Mouse (Mus musculus): ENCODE measurements around the gene Dnajc13. TPM values are rescaled to one million over a fixed set of nuclear protein-coding genes. Genes with fewer than 3 reads are reported as not detected.

The Dnajc13 gene
- polyA plus RNA-seq (2015; fragmentation: Nextera tagmentation; extraction: Ambion mirVana), result 16.6 and 18.6 TPM in 2 replicates

GRCm38 (mm10) chr9:104262823-104263352 lies at the start of gene Dnajc13:
Gene Dnajc13 (minus strand): TSS chr9:104262930.
- Histone ChIP-seq H3K27me3 (no peaks in the 10 kb centered on the region), H3K4me3 (peak within 1 kb of the TSS; percentile 100), H3K4me1 (peaks cover 17% of the 10 kb centered on the region), H3K4me2 (peak within 1 kb of the TSS; percentile 87), H3K27ac (peak within 1 kb of the TSS; percentile 88), H3K36me3 (no peaks in the 10 kb centered on the region), H3K9me3 (no peaks in the 10 kb centered on the region), H3K9ac (peak within 1 kb of the TSS; percentile 92)
- WGBS, result under 1% methylated on average over 60 of the region's 60 CpGs
- peak; percentile 97 for ATAC-seq (ENCODE audit: borderline replicate concordance, extremely low read depth, low FRiP score, low TSS enrichment)

- H3K27ac ChIP-seq, result no peak overlapping the region
- no peaks in the 10 kb centered on the region for H3K4me1 ChIP-seq
- H3K9me3 ChIP-seq, result no peaks in the 10 kb centered on the region
- H3K36me3 ChIP-seq, result no peaks in the 10 kb centered on the region
- 11% methylated on average over 6 of the region's 6 CpGs for WGBS
- no peak overlapping the region for H3K4me3 ChIP-seq
- no peaks in the 10 kb centered on the region for H3K27me3 ChIP-seq
- no peak for ATAC-seq (ENCODE audit: borderline replicate concordance, extremely low read depth, low FRiP score, low TSS enrichment)
- H3K4me2 ChIP-seq, result no peak overlapping the region
- no peak overlapping the region for H3K9ac ChIP-seq
These were observed 44.0 kb upstream of the Dnajc13 start for GRCm38 (mm10) chr9:104306734-104307133.

GRCm38 (mm10) chr9:104305333-104306111 lies 42.8 kb upstream of the Dnajc13 start:
- no peak for ATAC-seq (ENCODE audit: borderline replicate concordance, extremely low read depth, low FRiP score, low TSS enrichment)
- Histone ChIP-seq H3K27ac (no peak overlapping the region), H3K9me3 (no peaks in the 10 kb centered on the region), H3K4me1 (no peaks in the 10 kb centered on the region), H3K27me3 (no peaks in the 10 kb centered on the region), H3K9ac (no peak overlapping the region), H3K36me3 (no peaks in the 10 kb centered on the region), H3K4me2 (no peak overlapping the region), H3K4me3 (no peak overlapping the region)
- 74% methylated on average over 6 of the region's 6 CpGs for WGBS

DNA sequence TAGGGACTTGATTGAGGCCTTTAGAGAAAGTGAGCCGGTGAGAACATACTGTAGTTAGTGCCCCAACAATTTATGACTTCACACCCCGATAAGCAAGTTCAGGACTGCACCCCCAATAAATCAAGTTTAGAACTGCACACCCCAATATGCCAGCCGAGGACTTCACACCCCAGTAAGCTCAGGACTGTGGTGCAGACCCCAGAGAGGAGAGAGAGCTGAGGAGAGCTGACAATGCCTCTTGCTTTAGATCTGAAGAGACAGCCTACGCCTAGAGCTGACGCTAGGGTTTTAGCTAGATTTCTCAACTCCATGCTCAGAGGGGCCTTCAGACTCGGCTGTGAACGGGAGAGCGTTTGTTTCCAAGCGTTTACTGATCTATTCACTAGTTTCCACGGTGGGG lies 42.1 kb upstream of the Dnajc13 start:
- Histone ChIP-seq H3K27me3 (no peaks in the 10 kb centered on the region), H3K9me3 (no peaks in the 10 kb centered on the region), H3K4me1 (no peaks in the 10 kb centered on the region), H3K4me3 (no peak overlapping the region), H3K36me3 (no peaks in the 10 kb centered on the region), H3K4me2 (no peak overlapping the region), H3K27ac (no peak overlapping the region), H3K9ac (no peak overlapping the region)
- WGBS, result 65% methylated on average over 10 of the region's 10 CpGs
- no peak for ATAC-seq (ENCODE audit: borderline replicate concordance, extremely low read depth, low FRiP score, low TSS enrichment)

- no peaks in the 10 kb centered on the region for H3K27me3 ChIP-seq
- no peak overlapping the region for H3K27ac ChIP-seq
- no peaks in the 10 kb centered on the region for H3K4me1 ChIP-seq
- WGBS, result 58% methylated on average over 4 of the region's 4 CpGs
- no peak overlapping the region for H3K4me3 ChIP-seq
- ATAC-seq (ENCODE audit: borderline replicate concordance, extremely low read depth, low FRiP score, low TSS enrichment), result no peak
- no peaks in the 10 kb centered on the region for H3K36me3 ChIP-seq
- no peak overlapping the region for H3K4me2 ChIP-seq
- no peak overlapping the region for H3K9ac ChIP-seq
- H3K9me3 ChIP-seq, result no peaks in the 10 kb centered on the region
These were observed 41.6 kb upstream of the Dnajc13 start for GRCm38 (mm10) chr9:104304376-104304775.

- 62% methylated on average over 12 of the region's 12 CpGs for WGBS
- Histone ChIP-seq H3K4me3 (no peak overlapping the region), H3K4me1 (no peaks in the 10 kb centered on the region), H3K9me3 (no peaks in the 10 kb centered on the region), H3K36me3 (no peaks in the 10 kb centered on the region), H3K27me3 (no peaks in the 10 kb centered on the region), H3K9ac (no peak overlapping the region), H3K27ac (no peak overlapping the region), H3K4me2 (no peak overlapping the region)
- ATAC-seq (ENCODE audit: borderline replicate concordance, extremely low read depth, low FRiP score, low TSS enrichment), result no peak
These were observed 37.8 kb upstream of the Dnajc13 start for GRCm38 (mm10) chr9:104300569-104300968.

DNA sequence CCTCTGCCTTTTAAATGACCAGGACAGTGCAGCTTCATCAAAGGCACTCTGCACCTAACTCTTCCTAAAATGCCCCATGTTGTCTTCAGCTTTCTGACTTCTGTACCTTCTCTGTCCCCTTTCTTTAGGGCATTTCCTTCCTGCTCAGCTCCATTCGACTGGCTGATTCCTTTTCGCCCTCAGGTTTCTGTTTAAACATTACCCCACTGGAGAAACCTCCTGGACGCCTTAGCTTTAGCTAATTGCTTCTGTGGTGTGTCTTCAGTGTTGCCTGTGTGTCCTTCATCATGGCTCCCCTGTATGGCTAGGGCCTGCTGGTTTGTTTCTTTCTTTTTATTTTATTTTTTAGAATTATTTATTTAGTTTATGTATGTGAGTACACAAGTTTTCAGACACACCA lies 34.3 kb upstream of the Dnajc13 start:
- Histone ChIP-seq H3K27me3 (no peaks in the 10 kb centered on the region), H3K9ac (no peak overlapping the region), H3K4me2 (no peak overlapping the region), H3K27ac (no peak overlapping the region), H3K4me3 (no peak overlapping the region), H3K9me3 (no peaks in the 10 kb centered on the region), H3K36me3 (no peaks in the 10 kb centered on the region), H3K4me1 (no peaks in the 10 kb centered on the region)
- no peak for ATAC-seq (ENCODE audit: borderline replicate concordance, extremely low read depth, low FRiP score, low TSS enrichment)
- 59% methylated on average over 3 of the region's 3 CpGs for WGBS

GRCm38 (mm10) chr9:104284934-104285333 lies 22.2 kb upstream of the Dnajc13 start:
- Histone ChIP-seq H3K36me3 (no peaks in the 10 kb centered on the region), H3K9ac (no peak overlapping the region), H3K4me2 (no peak overlapping the region), H3K4me1 (no peaks in the 10 kb centered on the region), H3K4me3 (no peak overlapping the region), H3K27ac (no peak overlapping the region), H3K27me3 (no peaks in the 10 kb centered on the region), H3K9me3 (no peaks in the 10 kb centered on the region)
- no peak for ATAC-seq (ENCODE audit: borderline replicate concordance, extremely low read depth, low FRiP score, low TSS enrichment)
- 37% methylated on average over 6 of the region's 6 CpGs for WGBS

DNA sequence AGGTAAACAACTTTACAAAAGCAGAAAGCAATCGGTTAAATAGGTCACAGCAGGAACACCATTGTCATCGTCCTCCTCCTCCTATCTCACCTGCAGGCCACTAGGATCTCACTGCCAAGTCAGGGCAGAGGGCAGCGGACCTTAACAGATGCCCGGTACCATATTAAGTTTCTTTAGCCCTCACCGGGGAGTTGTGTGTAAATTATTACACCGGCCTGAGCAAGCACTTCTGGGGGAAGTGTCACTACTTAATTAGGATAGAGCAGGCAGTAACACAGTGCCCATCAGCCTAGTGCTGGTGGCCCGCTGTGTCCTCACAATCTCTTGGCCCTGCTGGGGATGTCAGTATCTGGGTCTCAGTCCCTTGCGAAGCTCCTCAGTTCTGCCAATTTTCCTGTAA lies 19.8 kb upstream of the Dnajc13 start:
- no peak overlapping the region for H3K27ac ChIP-seq
- WGBS, result 38% methylated on average over 8 of the region's 8 CpGs
- ATAC-seq (ENCODE audit: borderline replicate concordance, extremely low read depth, low FRiP score, low TSS enrichment), result no peak

DNA sequence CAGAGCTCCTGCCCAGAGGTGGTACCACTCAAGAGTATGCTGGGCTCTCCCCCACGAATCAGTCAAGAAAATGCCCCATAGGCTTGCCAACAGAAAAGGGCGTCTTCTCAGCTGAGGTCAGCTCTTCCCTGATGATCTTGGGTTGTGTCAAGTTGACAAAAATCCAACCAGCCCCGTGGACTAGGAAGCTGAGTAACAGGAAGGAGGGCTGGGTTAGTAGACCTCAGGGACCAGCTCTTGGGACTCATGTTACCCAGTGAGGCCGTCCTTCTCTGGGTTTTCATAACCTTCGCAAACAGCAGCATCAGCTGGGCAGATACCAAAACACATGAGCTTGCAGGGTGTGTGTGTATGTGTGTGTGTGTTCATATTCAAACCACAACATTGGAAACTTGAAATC lies 19.0 kb upstream of the Dnajc13 start:
- Histone ChIP-seq H3K27me3 (no peaks in the 10 kb centered on the region), H3K27ac (no peak overlapping the region), H3K4me1 (no peaks in the 10 kb centered on the region), H3K36me3 (no peaks in the 10 kb centered on the region), H3K9ac (no peak overlapping the region), H3K4me2 (no peak overlapping the region), H3K9me3 (no peaks in the 10 kb centered on the region), H3K4me3 (no peak overlapping the region)
- no peak for ATAC-seq (ENCODE audit: borderline replicate concordance, extremely low read depth, low FRiP score, low TSS enrichment)
- WGBS, result 68% methylated on average over 5 of the region's 5 CpGs

More for the DNA sequence above, 19.8 kb upstream of the Dnajc13 start:
- no peak overlapping the region for H3K4me2 ChIP-seq
- no peaks in the 10 kb centered on the region for H3K9me3 ChIP-seq
- no peak overlapping the region for H3K9ac ChIP-seq
- no peaks in the 10 kb centered on the region for H3K36me3 ChIP-seq
- no peaks in the 10 kb centered on the region for H3K27me3 ChIP-seq
- H3K4me1 ChIP-seq, result no peaks in the 10 kb centered on the region
- H3K4me3 ChIP-seq, result no peak overlapping the region

DNA sequence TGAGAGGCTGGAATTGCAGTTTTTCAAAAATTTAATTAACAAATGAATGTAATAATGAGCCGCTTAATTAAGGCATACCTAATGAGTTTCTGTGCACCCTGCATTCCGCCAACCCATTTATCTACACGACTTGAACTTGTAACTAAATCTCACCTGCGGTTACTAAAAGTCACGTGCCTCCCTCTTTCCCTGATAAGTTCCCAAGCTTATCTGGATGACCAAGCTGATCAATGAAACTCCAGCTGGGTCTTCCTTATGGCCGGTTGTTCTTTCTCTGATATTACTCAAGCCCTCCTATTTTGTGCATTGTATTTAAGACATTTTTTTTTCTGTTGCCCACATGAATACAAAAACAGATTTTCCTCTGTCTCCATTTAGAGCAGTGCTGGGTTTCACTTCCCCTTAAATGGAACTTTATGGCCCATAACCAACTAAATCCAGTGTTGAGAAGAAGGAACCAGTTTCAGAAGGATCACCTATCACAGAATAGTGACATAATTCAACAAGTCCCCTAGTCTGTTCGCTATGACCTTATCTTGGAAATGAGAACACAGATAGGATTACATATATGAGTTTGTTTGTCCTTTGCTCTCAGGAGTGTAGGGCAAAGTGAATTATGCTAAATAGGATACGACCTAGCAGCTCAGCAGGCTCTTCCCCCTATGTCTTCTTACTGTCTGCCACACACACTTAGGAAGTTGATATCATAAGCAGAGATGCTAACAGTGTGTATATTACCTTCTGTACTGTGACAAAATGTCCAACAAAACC lies 18.2 kb upstream of the Dnajc13 start:
- ATAC-seq (ENCODE audit: borderline replicate concordance, extremely low read depth, low FRiP score, low TSS enrichment), result no peak
- 73% methylated on average over 8 of the region's 8 CpGs for WGBS
- H3K36me3 ChIP-seq, result no peaks in the 10 kb centered on the region

More for the DNA sequence above, 18.2 kb upstream of the Dnajc13 start:
- H3K4me3 ChIP-seq, result no peak overlapping the region
- no peak overlapping the region for H3K9ac ChIP-seq
- H3K4me1 ChIP-seq, result no peaks in the 10 kb centered on the region
- H3K27me3 ChIP-seq, result 0 out of 2 replicates have a peak, but pooled peaks cover under 1% of the 10 kb centered on the region
- no peak overlapping the region for H3K27ac ChIP-seq
- no peaks in the 10 kb centered on the region for H3K9me3 ChIP-seq
- no peak overlapping the region for H3K4me2 ChIP-seq
